Mouse (Mus musculus): Measurements from ENCODE around the gene Hnf1b. TPM values are rescaled to one million over a fixed set of nuclear protein-coding genes. Genes with fewer than 3 reads are reported as not detected.
A peak's percentile ranks its signal among the peaks of the same experiment; 100 is the strongest.

Gene Hnf1b
- polyA plus RNA-seq, 1 experiment from 2014 or later: 0.21 TPM

- H3K4me3 ChIP-seq (ENCODE audit: low read length): peak overlapping the region; percentile 26
- H3K27ac ChIP-seq (ENCODE audit: low read length): no peak overlapping the region
- no peaks in the 10 kb centered on the region for H3K36me3 ChIP-seq (ENCODE audit: control insufficient read depth, insufficient read depth)
- 2% methylated on average over 36 of the region's 36 CpGs for WGBS
- H3K4me1 ChIP-seq (ENCODE audit: control insufficient read depth, insufficient read depth, low read length): peaks cover 18% of the 10 kb centered on the region
- no peak for ATAC-seq (replicated peaks; ENCODE audit: extremely low read depth, insufficient read depth, low FRiP score)
- H3K9me3 ChIP-seq (replicated peaks; ENCODE audit: control insufficient read depth, low read length): no peaks in the 10 kb centered on the region
- peaks cover 67% of the 10 kb centered on the region for H3K27me3 ChIP-seq (ENCODE audit: control insufficient read depth, insufficient read depth, low read length)
- peak overlapping the region; percentile 28; the same call in 1 of the 2 replicates for H3K4me2 ChIP-seq (ENCODE audit: low read depth, low read length)
- H3K9ac ChIP-seq (ENCODE audit: low read length): no peak overlapping the region
Observed at GRCm38 (mm10) chr11:83851273-83852015, 1.6 kb downstream of the Hnf1b start.

DNA sequence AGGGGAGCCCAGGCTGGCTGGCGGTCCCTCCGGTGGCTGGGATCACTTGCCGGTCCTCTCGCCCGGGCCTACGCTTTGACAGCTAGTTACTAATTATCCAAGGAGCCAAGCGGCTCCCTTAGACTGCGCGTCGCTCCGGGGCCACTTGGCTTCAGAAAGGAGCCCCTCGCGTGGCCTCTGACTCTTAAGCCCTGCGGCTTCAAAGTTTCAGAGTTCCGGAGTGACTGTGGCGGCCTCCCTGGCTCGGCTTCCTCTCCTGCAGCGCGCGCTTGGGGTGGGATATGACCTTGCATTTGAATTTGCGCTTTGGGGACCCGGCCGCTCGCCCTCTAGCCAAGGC lies 2.1 kb downstream of the Hnf1b start:
- peak overlapping the region; percentile 28; the same call in 1 of the 2 replicates for H3K4me2 ChIP-seq (ENCODE audit: low read depth, low read length)
- H3K4me1 ChIP-seq (ENCODE audit: control insufficient read depth, insufficient read depth, low read length): peaks cover 18% of the 10 kb centered on the region
- under 1% methylated on average over 24 of the region's 24 CpGs for WGBS
- H3K9me3 ChIP-seq (replicated peaks; ENCODE audit: control insufficient read depth, low read length): no peaks in the 10 kb centered on the region
- ATAC-seq (replicated peaks; ENCODE audit: extremely low read depth, insufficient read depth, low FRiP score): no peak
- H3K4me3 ChIP-seq (ENCODE audit: low read length): peak overlapping the region; percentile 22
- H3K36me3 ChIP-seq (ENCODE audit: control insufficient read depth, insufficient read depth): no peaks in the 10 kb centered on the region
- peaks cover 70% of the 10 kb centered on the region for H3K27me3 ChIP-seq (ENCODE audit: control insufficient read depth, insufficient read depth, low read length)
- H3K27ac ChIP-seq (ENCODE audit: low read length): no peak overlapping the region
- H3K9ac ChIP-seq (ENCODE audit: low read length): no peak overlapping the region

GRCm38 (mm10) chr11:83852501-83853211 lies 2.8 kb downstream of the Hnf1b start:
- WGBS: 2% methylated on average over 38 of the region's 38 CpGs
- H3K4me3 ChIP-seq (ENCODE audit: low read length): peak overlapping the region; percentile 30
- no peak for ATAC-seq (replicated peaks; ENCODE audit: extremely low read depth, insufficient read depth, low FRiP score)

DNA sequence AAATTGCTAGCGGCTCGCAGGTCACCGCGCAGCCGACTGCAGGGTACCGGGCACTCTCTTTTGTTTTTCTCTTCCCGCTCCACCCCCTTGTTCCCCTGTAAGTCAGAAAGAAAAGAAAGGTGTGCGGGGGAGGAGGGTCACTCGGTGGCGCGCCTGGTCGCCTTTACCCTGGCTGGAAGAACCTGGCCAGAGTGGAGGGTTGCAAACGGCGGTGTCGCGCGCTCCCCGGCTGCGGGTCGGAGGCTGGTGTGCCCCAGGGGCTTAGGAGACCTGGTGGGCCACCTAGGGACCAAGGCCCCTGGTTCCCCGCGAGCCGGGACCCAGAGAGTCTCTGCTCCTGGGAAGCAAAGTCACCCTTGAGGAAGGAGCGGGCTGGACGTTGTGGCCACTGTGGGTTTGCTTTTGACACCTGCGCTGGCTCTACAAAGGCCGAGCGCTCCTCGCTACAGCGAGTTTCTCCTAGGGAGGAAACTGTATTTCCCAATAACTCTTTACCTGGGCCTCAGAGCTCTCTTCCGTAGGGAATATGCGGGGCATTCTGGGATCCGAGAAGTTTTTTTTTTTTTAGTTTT lies 3.4 kb downstream of the Hnf1b start:
- 1% methylated on average over 33 of the region's 33 CpGs for WGBS
- H3K27ac ChIP-seq (ENCODE audit: low read length): no peak overlapping the region
- no peaks in the 10 kb centered on the region for H3K36me3 ChIP-seq (ENCODE audit: control insufficient read depth, insufficient read depth)
- H3K4me1 ChIP-seq (ENCODE audit: control insufficient read depth, insufficient read depth, low read length): peaks cover 18% of the 10 kb centered on the region
- peak overlapping the region; percentile 23; the same call in 1 of the 2 replicates for H3K4me2 ChIP-seq (ENCODE audit: low read depth, low read length)
- no peak overlapping the region for H3K9ac ChIP-seq (ENCODE audit: low read length)
- H3K4me3 ChIP-seq (ENCODE audit: low read length): peak overlapping the region; percentile 30
- no peaks in the 10 kb centered on the region for H3K9me3 ChIP-seq (replicated peaks; ENCODE audit: control insufficient read depth, low read length)
- peaks cover 75% of the 10 kb centered on the region for H3K27me3 ChIP-seq (ENCODE audit: control insufficient read depth, insufficient read depth, low read length)
- ATAC-seq (replicated peaks; ENCODE audit: extremely low read depth, insufficient read depth, low FRiP score): no peak

More at GRCm38 (mm10) chr11:83852501-83853211, 2.8 kb downstream of the Hnf1b start:
- Histone ChIP-seq H3K36me3 (ENCODE audit: control insufficient read depth, insufficient read depth) (no peaks in the 10 kb centered on the region), H3K9me3 (replicated peaks; ENCODE audit: control insufficient read depth, low read length) (no peaks in the 10 kb centered on the region), H3K27me3 (ENCODE audit: control insufficient read depth, insufficient read depth, low read length) (peaks cover 74% of the 10 kb centered on the region), H3K4me2 (ENCODE audit: low read depth, low read length) (no peak overlapping the region), H3K27ac (ENCODE audit: low read length) (no peak overlapping the region), H3K9ac (ENCODE audit: low read length) (no peak overlapping the region), H3K4me1 (ENCODE audit: control insufficient read depth, insufficient read depth, low read length) (peaks cover 18% of the 10 kb centered on the region)

GRCm38 (mm10) chr11:83854091-83854490 lies 4.2 kb downstream of the Hnf1b start:
- no peak overlapping the region for H3K27ac ChIP-seq (ENCODE audit: low read length)
- no peaks in the 10 kb centered on the region for H3K9me3 ChIP-seq (replicated peaks; ENCODE audit: control insufficient read depth, low read length)
- no peak for ATAC-seq (replicated peaks; ENCODE audit: extremely low read depth, insufficient read depth, low FRiP score)
- peaks cover 18% of the 10 kb centered on the region for H3K4me1 ChIP-seq (ENCODE audit: control insufficient read depth, insufficient read depth, low read length)
- no peaks in the 10 kb centered on the region for H3K36me3 ChIP-seq (ENCODE audit: control insufficient read depth, insufficient read depth)
- H3K4me2 ChIP-seq (ENCODE audit: low read depth, low read length): no peak overlapping the region
- peaks cover 76% of the 10 kb centered on the region for H3K27me3 ChIP-seq (ENCODE audit: control insufficient read depth, insufficient read depth, low read length)
- no peak overlapping the region for H3K4me3 ChIP-seq (ENCODE audit: low read length)
- no peak overlapping the region for H3K9ac ChIP-seq (ENCODE audit: low read length)
- WGBS: 7% methylated on average over 10 of the region's 10 CpGs

DNA sequence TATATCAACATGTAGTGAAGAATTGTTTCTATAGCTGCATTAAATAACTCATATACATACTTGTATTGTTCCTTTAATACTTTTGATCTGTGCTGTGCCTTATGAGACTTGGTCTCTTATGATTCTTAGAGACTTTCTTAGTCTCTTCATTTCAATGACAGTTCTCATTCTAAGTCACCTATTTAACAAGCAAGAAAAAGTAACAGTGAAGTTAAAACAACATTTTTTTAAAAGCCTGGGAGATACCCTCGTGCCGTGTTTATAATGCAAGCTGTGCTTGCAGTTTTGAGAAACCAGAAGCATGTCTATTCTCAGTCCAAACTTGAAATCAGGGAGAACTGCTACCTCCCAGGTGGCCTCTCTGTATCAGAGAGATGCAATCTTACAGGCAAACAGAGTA lies 4.8 kb downstream of the Hnf1b start:
- Histone ChIP-seq H3K4me1 (ENCODE audit: control insufficient read depth, insufficient read depth, low read length) (peaks cover 17% of the 10 kb centered on the region), H3K27ac (ENCODE audit: low read length) (no peak overlapping the region), H3K4me2 (ENCODE audit: low read depth, low read length) (no peak overlapping the region), H3K36me3 (ENCODE audit: control insufficient read depth, insufficient read depth) (no peaks in the 10 kb centered on the region), H3K9me3 (replicated peaks; ENCODE audit: control insufficient read depth, low read length) (no peaks in the 10 kb centered on the region), H3K9ac (ENCODE audit: low read length) (no peak overlapping the region), H3K27me3 (ENCODE audit: control insufficient read depth, insufficient read depth, low read length) (peaks cover 72% of the 10 kb centered on the region), H3K4me3 (ENCODE audit: low read length) (no peak overlapping the region)
- ATAC-seq (replicated peaks; ENCODE audit: extremely low read depth, insufficient read depth, low FRiP score): no peak
- WGBS: 10% methylated on average over 2 of the region's 2 CpGs

DNA sequence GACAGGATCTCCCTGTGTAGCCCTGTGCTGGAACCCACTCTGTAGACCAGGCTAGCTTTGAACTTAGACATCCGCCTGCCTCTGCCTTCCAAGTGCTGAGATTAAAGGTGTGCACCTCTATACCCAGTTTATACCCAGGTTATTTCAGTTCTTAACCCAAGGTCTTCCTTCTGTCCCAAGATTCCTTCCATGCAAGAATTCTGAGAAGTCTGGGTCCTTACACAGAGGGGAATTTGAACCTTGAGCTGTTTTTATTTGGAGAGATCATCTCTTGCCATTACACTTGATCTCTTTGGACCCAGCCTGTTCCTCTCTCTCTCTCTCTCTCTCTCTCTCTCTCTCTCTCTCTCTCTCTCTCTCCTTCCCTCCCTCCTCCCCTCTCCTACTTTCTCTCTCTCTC lies 7.4 kb downstream of the Hnf1b start:
- Histone ChIP-seq H3K4me2 (ENCODE audit: low read depth, low read length) (no peak overlapping the region), H3K9me3 (replicated peaks; ENCODE audit: control insufficient read depth, low read length) (no peaks in the 10 kb centered on the region), H3K9ac (ENCODE audit: low read length) (no peak overlapping the region), H3K4me1 (ENCODE audit: control insufficient read depth, insufficient read depth, low read length) (peaks cover 6% of the 10 kb centered on the region; the same call in 1 of the 2 replicates), H3K27me3 (ENCODE audit: control insufficient read depth, insufficient read depth, low read length) (peaks cover 56% of the 10 kb centered on the region), H3K36me3 (ENCODE audit: control insufficient read depth, insufficient read depth) (no peaks in the 10 kb centered on the region), H3K4me3 (ENCODE audit: low read length) (no peak overlapping the region), H3K27ac (ENCODE audit: low read length) (no peak overlapping the region)
- no peak for ATAC-seq (replicated peaks; ENCODE audit: extremely low read depth, insufficient read depth, low FRiP score)
- 67% methylated on average over 1 of the region's 1 CpGs for WGBS

DNA sequence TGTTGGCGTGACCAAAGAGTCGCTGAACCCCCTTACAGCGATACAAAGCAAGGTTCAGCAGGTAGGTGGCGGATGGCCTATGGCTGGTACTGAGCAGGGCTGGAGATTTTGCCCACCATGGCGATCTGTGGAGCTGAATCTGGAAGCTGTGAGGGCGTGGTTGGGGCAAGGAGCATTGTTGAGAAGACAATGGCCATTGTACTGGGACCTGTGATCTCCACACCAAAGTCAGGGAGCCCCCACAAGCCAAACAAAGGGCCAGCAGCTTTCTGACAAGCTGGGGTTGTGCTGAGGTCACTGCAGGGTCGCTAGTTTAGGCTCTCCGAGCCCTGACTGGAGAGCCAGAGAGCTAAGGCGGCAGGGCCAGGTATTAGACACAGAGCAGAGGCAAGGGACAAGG lies 15.4 kb downstream of the Hnf1b start:
- Histone ChIP-seq H3K9me3 (replicated peaks; ENCODE audit: control insufficient read depth, low read length) (no peaks in the 10 kb centered on the region), H3K4me2 (ENCODE audit: low read depth, low read length) (no peak overlapping the region), H3K27me3 (ENCODE audit: control insufficient read depth, insufficient read depth, low read length) (0 out of 2 replicates have a peak, but pooled peaks cover under 1% of the 10 kb centered on the region), H3K36me3 (ENCODE audit: control insufficient read depth, insufficient read depth) (no peaks in the 10 kb centered on the region), H3K4me1 (ENCODE audit: control insufficient read depth, insufficient read depth, low read length) (no peaks in the 10 kb centered on the region), H3K27ac (ENCODE audit: low read length) (no peak overlapping the region), H3K9ac (ENCODE audit: low read length) (no peak overlapping the region), H3K4me3 (ENCODE audit: low read length) (no peak overlapping the region)
- 53% methylated on average over 9 of the region's 9 CpGs for WGBS
- no peak for ATAC-seq (replicated peaks; ENCODE audit: extremely low read depth, insufficient read depth, low FRiP score)

GRCm38 (mm10) chr11:83867571-83867970 lies 17.7 kb downstream of the Hnf1b start:
- 53% methylated on average over 3 of the region's 3 CpGs for WGBS
- Histone ChIP-seq H3K4me1 (ENCODE audit: control insufficient read depth, insufficient read depth, low read length) (no peaks in the 10 kb centered on the region), H3K4me3 (ENCODE audit: low read length) (no peak overlapping the region), H3K9me3 (replicated peaks; ENCODE audit: control insufficient read depth, low read length) (no peaks in the 10 kb centered on the region), H3K4me2 (ENCODE audit: low read depth, low read length) (no peak overlapping the region), H3K27ac (ENCODE audit: low read length) (no peak overlapping the region), H3K36me3 (ENCODE audit: control insufficient read depth, insufficient read depth) (no peaks in the 10 kb centered on the region), H3K9ac (ENCODE audit: low read length) (no peak overlapping the region), H3K27me3 (ENCODE audit: control insufficient read depth, insufficient read depth, low read length) (no peaks in the 10 kb centered on the region)
- no peak for ATAC-seq (replicated peaks; ENCODE audit: extremely low read depth, insufficient read depth, low FRiP score)

All from heart, embryonic 16.5 days (tissue).